Mouse (Mus musculus) embryonic fibroblast, embryonic 13.5 days (primary cell): ENCODE measurements around the gene Arl14.

Source experiments
- CTCF ChIP-seq: IDR thresholded peaks from 2 replicates; pipeline ENCODE4 v1.5.1; 2011; ENCODE audit warnings: mild to moderate bottlenecking, control low read depth, low read length, moderate library complexity, borderline replicate concordance; ENCODE audit not compliant: insufficient read depth
- POLR2A ChIP-seq: IDR thresholded peaks from 2 replicates; pipeline ENCODE4 v1.6.1; 2011; ENCODE audit warnings: low read depth, mild to moderate bottlenecking, control low read depth, low read length, moderate library complexity

- TF ChIP-seq CTCF: no peak
- no peak for TF ChIP-seq POLR2A
These were observed 10.0 kb upstream of the Arl14 start for GRCm38 (mm10) chr3:69212246-69212645.
